Mouse (Mus musculus): Measurements from ENCODE around the gene Chid1. TPM values are rescaled to one million over a fixed set of nuclear protein-coding genes. Genes with fewer than 3 reads are reported as not detected.

Gene Chid1
- 8.9 TPM for polyA plus RNA-seq (2014; fragmentation: Illumina TruSeq; extraction: RNeasy Lipid Tissue Mini Kit (QIAGEN cat#74804); ENCODE audit: low read depth, low replicate concordance)

DNA sequence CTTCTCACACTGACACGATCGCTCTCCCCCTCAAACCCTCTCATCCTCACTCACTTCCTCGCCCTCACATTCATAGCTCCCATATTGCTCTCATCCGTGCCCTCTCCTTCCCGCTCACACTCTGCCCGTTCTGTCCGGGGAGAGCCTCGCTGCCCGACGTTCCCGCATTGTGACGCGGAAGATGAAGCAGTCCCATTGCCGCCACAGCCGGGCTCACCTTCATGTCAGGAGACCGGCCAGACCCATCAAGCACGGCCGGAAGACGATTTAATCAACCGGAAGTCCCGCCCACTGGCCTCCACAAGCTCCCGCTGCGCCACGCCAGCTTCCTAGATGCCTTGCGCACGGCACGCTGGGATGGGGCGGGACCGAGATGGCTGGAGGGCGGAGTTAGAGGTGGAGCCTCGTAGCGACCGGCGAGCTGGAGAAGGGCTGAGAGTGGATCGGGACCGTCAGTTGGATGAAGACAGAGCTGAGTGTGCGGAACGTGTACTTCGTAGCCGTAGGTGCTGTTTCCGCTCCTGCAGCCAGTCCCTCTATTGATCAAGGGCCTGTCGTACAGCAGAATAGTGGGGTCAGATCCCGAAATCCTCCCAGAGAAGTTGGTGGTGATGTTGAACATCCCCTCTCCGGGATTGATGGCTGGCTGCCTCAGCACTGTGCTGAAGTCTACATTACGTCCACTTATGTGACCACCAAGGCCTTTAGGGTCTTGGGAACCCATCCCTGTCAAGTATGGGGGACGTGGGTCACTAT lies at the start of gene Chid1:
Gene Chid1, minus strand, starts transcription at position 302 of the 756 bp plus-strand sequence.

DNA sequence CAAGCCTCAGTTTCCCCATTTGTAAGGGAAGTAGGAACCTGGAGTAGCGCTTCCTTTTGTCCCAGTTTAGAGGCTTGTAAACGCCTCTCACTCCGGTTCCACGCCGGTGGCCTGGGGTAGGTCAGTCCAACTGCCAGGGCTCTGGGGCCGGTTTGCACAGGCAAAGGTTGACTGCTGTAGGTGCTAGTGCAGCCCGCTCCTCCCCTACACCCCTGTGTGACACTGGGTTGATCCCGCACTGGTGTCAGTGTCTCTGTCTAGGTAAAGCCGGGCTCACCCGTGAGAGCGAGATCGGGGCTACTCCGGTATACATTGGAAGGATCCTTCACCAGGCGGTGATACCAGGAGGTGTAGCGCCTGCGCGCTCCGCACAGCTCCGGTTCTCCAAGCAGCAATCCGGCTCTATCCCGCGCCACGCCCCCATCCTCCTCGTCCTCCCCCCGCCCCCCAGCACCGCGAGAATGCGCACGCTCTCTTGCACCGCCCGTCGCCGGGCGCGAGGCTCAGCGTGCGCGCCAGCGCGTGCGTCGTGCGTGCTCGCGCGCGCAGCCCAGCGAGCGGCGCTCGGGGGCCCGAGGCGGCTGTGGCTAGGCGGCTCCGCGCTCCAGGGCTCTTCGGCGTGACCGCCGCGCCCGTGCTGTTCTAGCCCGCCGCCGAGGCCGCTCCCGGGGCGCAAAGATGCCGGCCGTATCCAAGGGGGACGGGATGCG lies 22.2 kb upstream of the Chid1 start, which contains the start of gene Ap2a2:
Gene Ap2a2, plus strand, starts transcription at position 492 of the 710 bp plus-strand sequence.

DNA sequence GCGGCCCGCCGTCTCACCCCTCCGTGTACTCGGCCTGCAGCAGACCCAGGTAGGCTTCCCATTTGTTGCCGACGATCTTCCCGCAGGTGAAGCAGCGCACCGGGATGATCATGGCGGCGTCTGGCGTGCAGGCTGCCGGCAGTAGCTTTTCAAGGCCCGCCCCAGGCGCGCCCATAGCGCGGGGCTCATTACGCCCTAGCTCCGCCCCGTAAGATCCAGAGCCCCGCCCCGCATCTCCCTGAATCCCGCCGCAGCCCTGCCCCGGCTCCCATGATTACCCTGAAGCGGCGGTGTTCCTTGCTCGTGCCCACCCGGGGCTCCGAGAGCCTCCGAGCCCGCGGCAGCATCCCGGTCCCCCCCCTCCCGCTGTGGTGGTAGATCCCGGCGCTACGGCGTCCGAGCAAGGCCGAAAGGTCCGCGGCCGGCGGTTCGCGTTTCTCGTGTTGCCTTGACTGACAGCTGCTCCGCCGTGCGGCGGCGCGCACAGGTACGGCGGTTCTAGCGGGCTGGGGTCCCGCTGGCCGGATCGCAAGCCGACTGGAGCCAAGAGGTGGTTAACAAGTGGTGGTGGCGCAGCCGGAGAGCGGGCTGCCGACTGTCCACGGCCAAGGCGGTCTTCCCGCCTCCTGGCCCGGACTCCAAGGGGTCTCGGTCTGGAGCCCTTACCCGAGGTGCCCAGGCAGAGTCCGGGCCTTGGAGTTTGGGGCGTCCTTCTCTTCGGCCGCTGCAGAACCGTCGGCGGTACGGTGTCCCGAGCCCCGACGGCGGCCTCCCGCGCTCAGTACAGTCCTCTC lies 64.4 kb downstream of the Chid1 start, which contains the start of the genes Polr2l and Tspan4:
Gene Polr2l, minus strand, starts transcription at position 122 of the 794 bp plus-strand sequence.
Gene Tspan4, plus strand, starts transcription at position 230 of the 794 bp plus-strand sequence.

DNA sequence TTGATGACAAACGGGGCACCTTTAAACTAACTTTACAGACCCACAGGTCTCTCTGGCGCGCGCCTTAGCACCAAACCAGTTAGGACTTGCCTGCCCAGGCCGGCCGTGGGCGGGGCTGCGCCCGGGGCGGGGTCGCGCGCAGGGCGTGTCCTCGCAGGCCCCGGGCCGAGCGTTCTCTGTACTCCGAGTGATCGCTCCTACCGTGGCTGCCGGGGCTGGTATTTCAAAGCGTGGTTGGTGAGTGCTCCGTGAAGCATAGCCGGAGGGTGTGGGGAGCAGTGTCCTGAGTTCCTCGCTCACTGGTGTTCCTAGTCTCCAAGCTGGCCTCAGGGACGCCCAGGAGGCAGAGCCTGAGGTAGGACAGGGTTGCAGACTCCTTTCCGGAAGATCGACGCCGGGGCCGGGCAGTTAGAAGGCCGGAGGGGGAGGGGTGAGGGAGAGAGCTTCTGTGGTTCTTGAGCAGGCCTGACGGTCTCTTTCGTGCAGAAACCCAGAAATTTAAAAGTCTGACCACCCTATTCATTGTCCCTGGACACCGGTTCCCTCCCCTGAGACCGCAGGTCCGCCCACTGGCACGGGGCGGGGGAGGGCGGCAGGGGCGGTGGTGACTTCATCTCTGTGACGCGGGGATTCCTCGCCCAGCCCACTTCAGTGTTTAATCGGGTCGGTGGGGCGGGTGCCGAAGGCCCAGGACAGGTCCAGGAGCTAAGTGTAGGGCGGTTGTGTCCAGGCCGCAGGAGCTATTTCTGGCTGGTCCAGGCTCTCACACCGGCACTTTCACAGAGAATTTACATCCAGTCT lies 72.2 kb downstream of the Chid1 start, which contains the start of gene Cd151:
Gene Cd151, plus strand, starts transcription at position 163 of the 801 bp plus-strand sequence.

DNA sequence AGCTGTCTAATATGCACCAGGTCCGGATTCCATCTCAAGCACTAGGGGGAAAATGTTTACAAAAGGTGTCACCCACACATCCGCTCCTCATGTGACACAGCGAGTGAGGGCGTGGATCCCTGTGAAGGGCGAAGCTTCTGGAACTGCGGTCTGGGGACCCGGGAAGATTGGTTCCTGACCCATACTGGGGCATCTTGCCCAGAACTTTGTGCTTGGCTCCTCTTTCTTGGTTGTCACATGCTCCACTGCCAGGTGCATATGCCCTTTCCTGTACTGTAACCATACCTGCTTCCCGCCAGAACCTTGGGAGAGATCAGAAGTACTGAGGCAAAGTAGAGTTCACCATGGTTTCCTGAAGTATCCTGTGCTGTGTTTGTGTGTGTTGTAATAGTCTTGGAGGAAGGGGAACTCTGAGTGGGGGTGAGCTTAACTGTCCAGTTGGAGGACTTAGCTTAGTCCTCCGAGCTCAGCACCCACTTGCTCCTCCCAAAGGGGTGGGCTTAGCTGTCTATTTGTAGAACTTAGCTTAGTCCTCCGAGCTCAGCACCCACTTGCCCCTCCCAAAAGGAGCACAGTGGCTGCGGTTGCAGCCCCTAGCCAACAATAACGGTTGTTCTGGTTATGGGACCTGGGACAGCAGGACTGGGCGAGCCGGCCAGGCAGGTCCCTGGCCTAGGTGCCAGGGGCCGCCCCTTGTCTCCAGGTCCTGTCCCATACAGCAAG lies 79.1 kb downstream of the Chid1 start, which contains the start of gene Cracr2b:
Gene Cracr2b, plus strand, starts transcription at position 704 of the 723 bp plus-strand sequence.

DNA sequence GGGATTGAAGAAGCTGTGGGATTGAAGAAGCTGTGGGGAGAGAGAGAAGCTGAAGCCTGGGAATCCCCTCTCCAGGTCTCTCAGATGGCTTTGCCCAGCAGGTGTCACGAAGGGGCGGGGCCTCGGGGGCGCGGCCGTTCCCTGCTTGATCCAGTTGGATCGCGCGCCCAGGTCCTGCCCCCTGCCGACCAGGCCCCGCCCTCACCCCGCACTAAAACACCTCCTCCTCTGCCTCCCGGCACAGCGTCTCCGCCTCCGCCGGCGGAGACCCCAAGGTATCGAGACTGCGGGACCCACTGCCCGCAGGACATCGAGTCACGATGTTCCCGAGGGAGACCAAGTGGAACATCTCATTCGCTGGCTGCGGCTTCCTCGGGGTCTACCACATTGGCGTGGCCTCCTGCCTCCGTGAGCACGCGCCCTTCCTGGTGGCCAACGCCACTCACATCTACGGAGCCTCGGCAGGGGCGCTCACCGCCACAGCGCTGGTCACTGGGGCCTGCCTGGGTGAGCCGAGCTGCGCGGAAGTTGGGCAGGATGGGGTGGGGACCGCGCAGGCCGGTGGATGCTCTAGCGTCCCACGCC lies 84.6 kb downstream of the Chid1 start, which contains the start of gene Pnpla2:
Gene Pnpla2, plus strand, starts transcription at position 232 of the 585 bp plus-strand sequence.

DNA sequence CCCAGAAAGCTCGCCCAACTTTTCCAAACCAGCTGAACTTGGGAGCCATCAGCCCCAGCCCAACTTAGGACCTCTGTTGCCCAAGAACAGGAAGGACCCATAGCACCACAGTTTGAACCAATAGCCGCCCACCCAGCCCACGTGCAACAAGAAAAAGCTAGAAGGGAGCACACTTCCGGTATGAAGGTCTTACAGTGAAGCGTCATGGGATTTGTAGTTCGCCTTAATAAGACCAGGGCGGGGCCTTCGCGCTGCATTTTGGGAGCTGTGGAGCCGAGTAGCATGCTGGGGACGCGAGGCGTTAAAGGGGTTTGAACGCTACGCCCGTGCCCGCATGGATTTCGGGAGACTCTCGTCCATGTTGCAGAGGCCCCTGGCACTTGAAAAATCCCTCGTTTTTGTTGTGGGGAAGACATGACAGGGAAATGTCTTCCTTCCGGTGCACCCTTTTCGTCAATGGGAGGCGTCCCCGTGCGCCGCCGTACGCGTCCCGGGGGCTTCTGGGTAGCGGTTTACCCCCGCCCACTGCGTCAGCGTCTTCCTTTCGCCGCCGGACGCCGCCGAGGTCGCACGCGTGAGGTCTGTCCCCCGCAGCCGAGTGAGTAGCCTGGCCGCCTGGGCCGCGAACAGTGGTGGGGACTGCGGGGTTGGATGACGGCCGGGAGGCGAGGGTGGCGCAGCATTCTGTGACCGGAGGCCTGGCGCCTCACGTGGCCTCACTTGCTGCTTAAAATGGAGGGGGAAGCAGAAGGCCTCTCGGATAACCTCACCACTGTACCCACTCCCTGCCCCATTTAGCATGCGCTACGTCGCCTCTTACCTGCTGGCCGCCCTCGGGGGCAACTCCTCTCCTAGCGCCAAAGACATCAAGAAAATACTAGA lies 92.3 kb downstream of the Chid1 start, which contains the start of gene Rplp2:
Gene Rplp2, plus strand, starts transcription at position 261 of the 882 bp plus-strand sequence.

DNA sequence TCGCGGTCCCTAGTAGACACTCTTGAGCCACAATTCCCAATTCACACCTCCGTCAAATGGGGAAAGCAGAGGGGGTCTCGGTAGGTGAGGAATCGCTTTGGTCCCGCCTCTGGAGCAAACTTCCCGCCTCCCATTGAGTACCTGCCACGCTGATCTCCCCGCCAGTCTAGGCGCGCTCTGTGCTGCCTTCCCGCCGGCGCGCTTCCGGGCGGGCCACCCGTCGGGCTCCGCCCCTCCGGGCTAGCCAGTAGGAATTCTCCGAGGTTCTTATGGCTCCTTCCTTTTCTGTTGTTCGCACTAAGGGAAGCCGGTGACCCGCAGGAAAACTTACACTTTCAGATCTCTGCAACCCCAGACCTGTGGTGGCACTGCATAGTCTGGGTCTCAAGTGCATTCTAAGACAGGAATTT lies 95.8 kb downstream of the Chid1 start, which contains the start of gene Pidd1:
Gene Pidd1, minus strand, starts transcription at position 198 of the 410 bp plus-strand sequence.

Other genes with a start within 250 kb of the Chid1 start
- gene Drd4, start 247.9 kb downstream of the Chid1 start, polyA plus RNA-seq (2014; fragmentation: Illumina TruSeq; extraction: RNeasy Lipid Tissue Mini Kit (QIAGEN cat#74804); ENCODE audit: low read depth, low replicate concordance), result not detected
- 1.4 TPM for gene Deaf1, start 212.2 kb downstream of the Chid1 start, polyA plus RNA-seq (2014; fragmentation: Illumina TruSeq; extraction: RNeasy Lipid Tissue Mini Kit (QIAGEN cat#74804); ENCODE audit: low read depth, low replicate concordance)
- 10.1 TPM for gene Tmem80, start 212.1 kb downstream of the Chid1 start, polyA plus RNA-seq (2014; fragmentation: Illumina TruSeq; extraction: RNeasy Lipid Tissue Mini Kit (QIAGEN cat#74804); ENCODE audit: low read depth, low replicate concordance)
- 9.6 TPM for gene Eps8l2, start 201.0 kb downstream of the Chid1 start, polyA plus RNA-seq (2014; fragmentation: Illumina TruSeq; extraction: RNeasy Lipid Tissue Mini Kit (QIAGEN cat#74804); ENCODE audit: low read depth, low replicate concordance)
- gene Taldo1, start 147.7 kb downstream of the Chid1 start, polyA plus RNA-seq (2014; fragmentation: Illumina TruSeq; extraction: RNeasy Lipid Tissue Mini Kit (QIAGEN cat#74804); ENCODE audit: low read depth, low replicate concordance), result 13.5 TPM
- 6.2 TPM for gene Gatd1, start 125.7 kb downstream of the Chid1 start, polyA plus RNA-seq (2014; fragmentation: Illumina TruSeq; extraction: RNeasy Lipid Tissue Mini Kit (QIAGEN cat#74804); ENCODE audit: low read depth, low replicate concordance)
- not detected for gene Cend1, start 110.4 kb downstream of the Chid1 start, polyA plus RNA-seq (2014; fragmentation: Illumina TruSeq; extraction: RNeasy Lipid Tissue Mini Kit (QIAGEN cat#74804); ENCODE audit: low read depth, low replicate concordance)
- 9.5 TPM for gene Slc25a22, start 102.0 kb downstream of the Chid1 start, polyA plus RNA-seq (2014; fragmentation: Illumina TruSeq; extraction: RNeasy Lipid Tissue Mini Kit (QIAGEN cat#74804); ENCODE audit: low read depth, low replicate concordance)
- gene Pidd1, start 95.8 kb downstream of the Chid1 start, polyA plus RNA-seq (2014; fragmentation: Illumina TruSeq; extraction: RNeasy Lipid Tissue Mini Kit (QIAGEN cat#74804); ENCODE audit: low read depth, low replicate concordance), result 0.11 TPM
- gene Rplp2, start 92.5 kb downstream of the Chid1 start, polyA plus RNA-seq (2014; fragmentation: Illumina TruSeq; extraction: RNeasy Lipid Tissue Mini Kit (QIAGEN cat#74804); ENCODE audit: low read depth, low replicate concordance), result 11.4 TPM
- gene Pnpla2, start 84.7 kb downstream of the Chid1 start, polyA plus RNA-seq (2014; fragmentation: Illumina TruSeq; extraction: RNeasy Lipid Tissue Mini Kit (QIAGEN cat#74804); ENCODE audit: low read depth, low replicate concordance), result 6.6 TPM
- gene Cracr2b, start 78.8 kb downstream of the Chid1 start, polyA plus RNA-seq (2014; fragmentation: Illumina TruSeq; extraction: RNeasy Lipid Tissue Mini Kit (QIAGEN cat#74804); ENCODE audit: low read depth, low replicate concordance), result not detected
- 10.0 TPM for gene Cd151, start 72.5 kb downstream of the Chid1 start, polyA plus RNA-seq (2014; fragmentation: Illumina TruSeq; extraction: RNeasy Lipid Tissue Mini Kit (QIAGEN cat#74804); ENCODE audit: low read depth, low replicate concordance)
- gene Polr2l, start 64.7 kb downstream of the Chid1 start, polyA plus RNA-seq (2014; fragmentation: Illumina TruSeq; extraction: RNeasy Lipid Tissue Mini Kit (QIAGEN cat#74804); ENCODE audit: low read depth, low replicate concordance), result 2.3 TPM
- gene Tspan4, start 64.6 kb downstream of the Chid1 start, polyA plus RNA-seq (2014; fragmentation: Illumina TruSeq; extraction: RNeasy Lipid Tissue Mini Kit (QIAGEN cat#74804); ENCODE audit: low read depth, low replicate concordance), result 5.4 TPM
- 40.8 TPM for gene Ap2a2, start 22.3 kb upstream of the Chid1 start, polyA plus RNA-seq (2014; fragmentation: Illumina TruSeq; extraction: RNeasy Lipid Tissue Mini Kit (QIAGEN cat#74804); ENCODE audit: low read depth, low replicate concordance)
- gene Muc6, start 115.5 kb upstream of the Chid1 start, polyA plus RNA-seq (2014; fragmentation: Illumina TruSeq; extraction: RNeasy Lipid Tissue Mini Kit (QIAGEN cat#74804); ENCODE audit: low read depth, low replicate concordance), result not detected
- gene Muc2, start 150.5 kb upstream of the Chid1 start, polyA plus RNA-seq (2014; fragmentation: Illumina TruSeq; extraction: RNeasy Lipid Tissue Mini Kit (QIAGEN cat#74804); ENCODE audit: low read depth, low replicate concordance), result not detected
- not detected for gene Muc5ac, start 249.1 kb upstream of the Chid1 start, polyA plus RNA-seq (2014; fragmentation: Illumina TruSeq; extraction: RNeasy Lipid Tissue Mini Kit (QIAGEN cat#74804); ENCODE audit: low read depth, low replicate concordance)